Mouse (Mus musculus) kidney, adult 2 months (tissue): ENCODE data around the gene Cdk15.

ENCODE experiments used
- CTCF ChIP-seq: fragments of 200-500 bp; conservative IDR thresholded peaks from 2 replicates; pipeline ENCODE4 v1.5.1; 2011; ENCODE audit warnings: low read depth, mild to moderate bottlenecking, control low read depth, low read length, moderate library complexity, mixed read lengths; ENCODE audit not compliant: insufficient read depth, insufficient read length
- POLR2A ChIP-seq: fragments of 200-500 bp; IDR thresholded peaks from one replicate; pipeline ENCODE4 v1.6.1; 2011; ENCODE audit warnings: low read depth, low read length, control low read depth

- TF ChIP-seq CTCF, result no peak
- TF ChIP-seq POLR2A, result no peak
These were observed 137.4 kb downstream of the Cdk15 start for GRCm38 (mm10) chr1:59394072-59394471.
